ENCODE assay signal across 8 mouse cellular contexts in the genomic region with DNA sequence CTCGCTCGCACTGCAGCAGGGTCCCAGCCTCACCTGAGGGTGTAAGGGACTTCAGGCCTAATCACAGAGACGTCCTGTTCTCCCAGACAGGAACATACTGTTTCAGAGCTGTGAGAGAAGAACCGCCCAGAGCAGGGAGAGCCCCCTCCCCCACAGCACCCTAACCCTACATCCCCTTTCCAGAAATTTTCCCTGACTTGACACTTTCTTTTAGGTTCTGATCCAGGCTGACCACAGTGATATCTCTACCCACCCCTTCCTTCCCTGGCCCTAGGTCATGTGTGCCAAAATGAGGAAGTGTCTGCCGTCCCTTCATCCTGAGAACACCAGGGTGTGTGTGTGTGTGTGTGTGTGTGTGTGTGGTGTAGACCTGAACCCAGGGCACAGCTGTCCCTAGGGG. TPM values are rescaled to one million over a fixed set of nuclear protein-coding genes. Genes with fewer than 3 reads are reported as not detected.
DNase-seq lines count a peak whose midpoint lies in the region; ATAC-seq lines count a peak whose summit lies in the region.

A gene (minus strand): TSS at position 255 of the 400 bp plus-strand sequence.

- no peak within 1 kb of the TSS for H3K4me2 ChIP-seq in midbrain, embryonic 11.5 days
- no peak within 1 kb of the TSS for H3K4me2 ChIP-seq in embryonic facial prominence, embryonic 14.5 days (ENCODE audit: low read depth, low read length)
- H3K4me2 ChIP-seq in stomach, embryonic 15.5 days: no peak within 1 kb of the TSS

- no peaks in the 10 kb centered on the region for H3K9me3 ChIP-seq in midbrain, embryonic 11.5 days (ENCODE audit: control insufficient read depth, low read length)
- H3K9me3 ChIP-seq in midbrain, embryonic 10.5 days (replicated peaks): no peaks in the 10 kb centered on the region
- H3K9me3 ChIP-seq in embryonic facial prominence, embryonic 14.5 days (ENCODE audit: control insufficient read depth, low read length): no peaks in the 10 kb centered on the region
- no peaks in the 10 kb centered on the region for H3K9me3 ChIP-seq in stomach, embryonic 15.5 days

- no peak for ATAC-seq in midbrain, embryonic 11.5 days (ENCODE audit: low FRiP score)
- ATAC-seq in embryonic facial prominence, embryonic 14.5 days (ENCODE audit: low read depth): no peak
- ATAC-seq in stomach, embryonic 15.5 days (ENCODE audit: insufficient read depth, low FRiP score, low read depth): no peak

- H3K36me3 ChIP-seq in midbrain, embryonic 11.5 days (ENCODE audit: control insufficient read depth, insufficient read depth, low read length): no peaks in the 10 kb centered on the region
- H3K36me3 ChIP-seq in midbrain, embryonic 10.5 days: no peaks in the 10 kb centered on the region
- H3K36me3 ChIP-seq in embryonic facial prominence, embryonic 14.5 days (ENCODE audit: control insufficient read depth, insufficient read depth, low read length): no peaks in the 10 kb centered on the region
- H3K36me3 ChIP-seq in stomach, embryonic 15.5 days: no peaks in the 10 kb centered on the region

- H3K4me3 ChIP-seq in midbrain, embryonic 11.5 days (ENCODE audit: low read depth, low read length): no peak within 1 kb of the TSS
- H3K4me3 ChIP-seq in midbrain, embryonic 10.5 days: no peak within 1 kb of the TSS
- no peak within 1 kb of the TSS for H3K4me3 ChIP-seq in embryonic facial prominence, embryonic 14.5 days (ENCODE audit: low read depth, low read length)
- no peak within 1 kb of the TSS for H3K4me3 ChIP-seq in stomach, embryonic 15.5 days (replicated peaks)

- intact Hi-C loops in left cerebral cortex, postnatal 36 days (cut with DNase I): loop anchor here (10.0 kb wide), 1 partner anchor 392 kb away; no protein-coding TSS in a partner anchor

- peaks cover 33% of the 10 kb centered on the region for H3K27me3 ChIP-seq in midbrain, embryonic 11.5 days (ENCODE audit: control insufficient read depth, insufficient read depth, low read length)
- H3K27me3 ChIP-seq in midbrain, embryonic 10.5 days (ENCODE audit: low read depth, poor library complexity, severe bottlenecking): peaks cover 80% of the 10 kb centered on the region
- peaks cover 31% of the 10 kb centered on the region for H3K27me3 ChIP-seq in embryonic facial prominence, embryonic 14.5 days (replicated peaks; ENCODE audit: control insufficient read depth, insufficient read depth, low read length)
- H3K27me3 ChIP-seq in stomach, embryonic 15.5 days (replicated peaks): peaks cover 13% of the 10 kb centered on the region

- 70% methylated on average over 5 of the region's 5 CpGs for WGBS in midbrain, embryonic 11.5 days
- 68% methylated on average over 5 of the region's 5 CpGs for WGBS in midbrain, embryonic 10.5 days
- 46% methylated on average over 5 of the region's 5 CpGs for WGBS in embryonic facial prominence, embryonic 14.5 days
- 56% methylated on average over 5 of the region's 5 CpGs for WGBS in stomach, embryonic 15.5 days

- no peak within 1 kb of the TSS for H3K9ac ChIP-seq in midbrain, embryonic 11.5 days (ENCODE audit: low read length)
- no peak within 1 kb of the TSS for H3K9ac ChIP-seq in embryonic facial prominence, embryonic 14.5 days (ENCODE audit: low read depth, low read length)
- H3K9ac ChIP-seq in stomach, embryonic 15.5 days: no peak within 1 kb of the TSS

- H3K27ac ChIP-seq in midbrain, embryonic 11.5 days (ENCODE audit: low read depth, low read length): no peak within 1 kb of the TSS
- H3K27ac ChIP-seq in midbrain, embryonic 10.5 days (replicated peaks): no peak within 1 kb of the TSS
- H3K27ac ChIP-seq in embryonic facial prominence, embryonic 14.5 days (replicated peaks; ENCODE audit: low read depth, low read length): no peak within 1 kb of the TSS; the same call in 1 of the 2 replicates
- no peak within 1 kb of the TSS for H3K27ac ChIP-seq in stomach, embryonic 15.5 days

- H3K4me1 ChIP-seq in midbrain, embryonic 11.5 days (ENCODE audit: control insufficient read depth, insufficient read depth, low read length): peaks cover 5% of the 10 kb centered on the region; the same call in 1 of the 2 replicates
- H3K4me1 ChIP-seq in midbrain, embryonic 10.5 days: peaks cover 24% of the 10 kb centered on the region
- no peaks in the 10 kb centered on the region for H3K4me1 ChIP-seq in embryonic facial prominence, embryonic 14.5 days (ENCODE audit: control insufficient read depth, insufficient read depth, low read length)
- H3K4me1 ChIP-seq in stomach, embryonic 15.5 days: 0 out of 2 replicates have a peak, but pooled peaks cover 9% of the 10 kb centered on the region

- DNase-seq in midbrain, embryonic 11.5 days (ENCODE audit: low spot score, missing footprints): no peak
- DNase-seq in midbrain, embryonic 10.5 days (ENCODE audit: low spot score): no peak
- DNase-seq in embryonic facial prominence, embryonic 14.5 days (ENCODE audit: low spot score): no peak
- no peak for DNase-seq in heart, postnatal 4 days
- peak in 1 of 2 experiments; percentile 27 for DNase-seq in left cerebral cortex, postnatal 36 days (ENCODE audit: low spot score in 2 of 2)
- DNase-seq in thymus, postnatal 4 days: no peak
- no peak for DNase-seq in T-cell, adult 2 months (ENCODE audit: low spot score)

RNA-seq across cellular contexts. Expression of the gene that starts here (rescaled TPM):
- polyA plus RNA-seq in midbrain, embryonic 11.5 days (2014; fragmentation: Nextera tagmentation; extraction: Ambion mirVana): 17.7 and 18.9 TPM in 2 replicates
- 7.1 and 12.9 TPM in 2 replicates for polyA plus RNA-seq in midbrain, embryonic 10.5 days (2016; fragmentation: Nextera tagmentation; extraction: Ambion mirVana)
- 46.2 and 47.9 TPM in 2 replicates for polyA plus RNA-seq in embryonic facial prominence, embryonic 14.5 days (2014; fragmentation: Nextera tagmentation; extraction: Ambion mirVana)
- total RNA-seq in heart, postnatal 4 days (2021): 10 to 100 TPM; 11.5 to 13.8 TPM
- 10 to 100 TPM; 40.6 to 47.2 TPM for total RNA-seq in left cerebral cortex, postnatal 36 days (2021)
- 34.2 and 37.5 TPM in 2 replicates for polyA plus RNA-seq in stomach, embryonic 15.5 days (2015; fragmentation: Nextera tagmentation; extraction: Ambion mirVana)
